ENCODE assay signal across 10 mouse cellular contexts in the genomic region with DNA sequence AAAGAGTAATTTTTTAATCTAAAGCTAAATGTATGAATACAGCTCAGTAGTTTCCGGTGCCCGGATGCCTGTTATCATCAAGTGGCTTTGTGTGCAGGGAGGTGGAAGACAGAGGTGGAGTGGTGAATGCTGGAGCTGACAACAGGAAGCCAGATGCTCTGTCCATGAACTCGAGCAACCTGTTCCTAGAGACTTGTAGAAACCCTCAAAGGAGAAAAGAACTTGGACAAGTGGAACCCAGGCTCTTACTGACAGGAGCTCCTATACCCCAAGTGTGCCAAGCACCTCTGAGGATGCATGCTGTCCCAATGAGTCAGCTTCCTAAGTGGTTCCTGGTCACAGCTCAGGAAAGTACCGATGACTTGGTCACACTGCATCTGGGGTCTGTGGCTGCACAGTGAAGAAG. TPM values are rescaled to one million over a fixed set of nuclear protein-coding genes. Genes with fewer than 3 reads are reported as not detected.
DNase-seq lines count a peak whose midpoint lies in the region; ATAC-seq and TF ChIP-seq lines count a peak whose summit lies in the region.
"Had no signal": no experiment of that assay in that cellular context is flagged by ENCODE, and none has a peak within 500 bp of the region (broad histone marks: within the 10 kb centered on the region; RNA-seq: fewer than 3 reads in every experiment).

No protein-coding gene starts in this region.

- 0 out of 2 replicates have a peak, but pooled peaks have one; percentile 19 for ATAC-seq in liver, embryonic 11.5 days (replicated peaks; ENCODE audit: low FRiP score)
- ATAC-seq in intestine, embryonic 16.5 days = no peak
- no peak for ATAC-seq in cerebellum, adult (ENCODE audit: insufficient number of reproducible peaks, low FRiP score, low TSS enrichment)
- ATAC-seq: midbrain, embryonic 15.5 days had no signal

- no peak overlapping the region for H3K4me2 ChIP-seq in liver, embryonic 11.5 days
- no peak overlapping the region for H3K4me2 ChIP-seq in intestine, embryonic 16.5 days (ENCODE audit: low read depth, low read length)
- H3K4me2 ChIP-seq in myocyte (ENCODE audit: low read depth) = peak overlapping the region; percentile 39
- H3K4me2 ChIP-seq: heart, embryonic 12.5 days; midbrain, embryonic 15.5 days had no signal

- H3K27ac ChIP-seq in liver, embryonic 11.5 days (ENCODE audit: low read depth, low read length) = no peak overlapping the region
- peak overlapping the region; percentile 12; the same call in 1 of the 2 replicates for H3K27ac ChIP-seq in bone marrow, adult 2 months (ENCODE audit: control insufficient read depth, insufficient read depth, low read depth, low read length, poor library complexity)
- peak overlapping the region; percentile 74 for H3K27ac ChIP-seq in intestine, embryonic 16.5 days (ENCODE audit: low read length)
- H3K27ac ChIP-seq: midbrain, embryonic 15.5 days had no signal

- WGBS in liver, embryonic 11.5 days = 51% methylated on average over 4 of the region's 4 CpGs
- 43% methylated on average over 4 of the region's 4 CpGs for WGBS in bone marrow, adult 2 months
- WGBS in intestine, embryonic 16.5 days = 78% methylated on average over 4 of the region's 4 CpGs

- TF ChIP-seq POLR2A in bone marrow, adult 2 months (IDR thresholded peaks at IDR 0.05; ENCODE audit: borderline replicate concordance, control insufficient read depth, low read depth, low read length) = no peak
- TF ChIP-seq POLR2A in myocyte (IDR thresholded peaks at IDR 0.05; ENCODE audit: insufficient read length, low read depth) = no peak

- no peaks in the 10 kb centered on the region for H3K36me3 ChIP-seq in liver, embryonic 11.5 days (ENCODE audit: control insufficient read depth, insufficient read depth, low read length)
- H3K36me3 ChIP-seq in intestine, embryonic 16.5 days (ENCODE audit: control insufficient read depth, insufficient read depth, low read length) = no peaks in the 10 kb centered on the region
- no peaks in the 10 kb centered on the region for H3K36me3 ChIP-seq in myocyte (ENCODE audit: control insufficient read depth, insufficient read depth)
- H3K36me3 ChIP-seq: heart, embryonic 12.5 days; midbrain, embryonic 15.5 days had no signal

- H3K9ac ChIP-seq in liver, embryonic 11.5 days (ENCODE audit: low read depth, low read length) = no peak overlapping the region
- no peak overlapping the region for H3K9ac ChIP-seq in intestine, embryonic 16.5 days (ENCODE audit: low read depth, low read length)
- H3K9ac ChIP-seq: heart, embryonic 12.5 days; midbrain, embryonic 15.5 days had no signal

- H3K27me3 ChIP-seq in liver, embryonic 11.5 days (replicated peaks; ENCODE audit: control insufficient read depth, insufficient read depth, low read length) = no peaks in the 10 kb centered on the region
- H3K27me3 ChIP-seq in intestine, embryonic 16.5 days (replicated peaks; ENCODE audit: control insufficient read depth, insufficient read depth, low read length) = no peaks in the 10 kb centered on the region
- no peaks in the 10 kb centered on the region for H3K27me3 ChIP-seq in myocyte (ENCODE audit: control insufficient read depth, insufficient read depth, insufficient read length)
- H3K27me3 ChIP-seq: heart, embryonic 12.5 days; midbrain, embryonic 15.5 days had no signal

- no peaks in the 10 kb centered on the region for H3K79me2 ChIP-seq in myocyte (ENCODE audit: control insufficient read depth, insufficient read depth)

- no peaks in the 10 kb centered on the region for H3K9me3 ChIP-seq in liver, embryonic 11.5 days (ENCODE audit: control insufficient read depth, low read length)
- H3K9me3 ChIP-seq in intestine, embryonic 16.5 days (ENCODE audit: control insufficient read depth, low read length) = no peaks in the 10 kb centered on the region
- H3K9me3 ChIP-seq: heart, embryonic 12.5 days; midbrain, embryonic 15.5 days had no signal

- intact Hi-C loops in left cerebral cortex, postnatal 10 days (cut with DNase I) = no loop called here

- no peak overlapping the region for H3ac ChIP-seq in myocyte (ENCODE audit: control insufficient read depth, insufficient read length)

- DNase-seq in liver, embryonic 11.5 days (ENCODE audit: low spot score) = no peak
- no peak for DNase-seq in liver
- DNase-seq in left cerebral cortex, postnatal 10 days (ENCODE audit: extremely low spot score in 1 of 2, low spot score in 2 of 2) = no peak
- no peak for DNase-seq in left cerebral cortex, adult 11 months (ENCODE audit: low spot score)

- no peak overlapping the region for H3K4me3 ChIP-seq in liver, embryonic 11.5 days (ENCODE audit: low read depth, low read length)
- H3K4me3 ChIP-seq in bone marrow, adult 2 months (replicated peaks; ENCODE audit: control insufficient read depth, low read depth, low read length) = no peak overlapping the region
- no peak overlapping the region for H3K4me3 ChIP-seq in intestine, embryonic 16.5 days (ENCODE audit: low read length)
- H3K4me3 ChIP-seq in myocyte = no peak overlapping the region
- H3K4me3 ChIP-seq: heart, embryonic 12.5 days; midbrain, embryonic 15.5 days had no signal

- peaks cover 14% of the 10 kb centered on the region for H3K4me1 ChIP-seq in liver, embryonic 11.5 days (replicated peaks; ENCODE audit: control insufficient read depth, insufficient read depth, low read length)
- no peaks in the 10 kb centered on the region; the same call in 1 of the 2 replicates for H3K4me1 ChIP-seq in bone marrow, adult 2 months (ENCODE audit: control insufficient read depth, insufficient read depth, low read length)
- peaks cover 11% of the 10 kb centered on the region; the same call in 1 of the 2 replicates for H3K4me1 ChIP-seq in intestine, embryonic 16.5 days (ENCODE audit: control insufficient read depth, insufficient read depth, low read length)
- H3K4me1 ChIP-seq: midbrain, embryonic 15.5 days had no signal

- TF ChIP-seq CTCF in bone marrow, adult 2 months (IDR thresholded peaks at IDR 0.05; ENCODE audit: control insufficient read depth, insufficient read depth, low read length) = no peak

TF ChIP-seq in myocyte, 11 proteins besides CTCF, POLR2A, EP300 and RAD21:
- TF ChIP-seq SRF (IDR thresholded peaks at IDR 0.05; ENCODE audit: control insufficient read depth, insufficient read length, low read depth) (no peak), E2F4 (IDR thresholded peaks at IDR 0.05; ENCODE audit: insufficient read depth) (no peak), MAX (IDR thresholded peaks at IDR 0.05; ENCODE audit: low read depth) (no peak), POLR2AphosphoS2 (IDR thresholded peaks at IDR 0.05; ENCODE audit: insufficient read length, low read depth) (no peak), MYOD1 (IDR thresholded peaks at IDR 0.05; ENCODE audit: control insufficient read depth in 1 of 3, insufficient read length in 2 of 3, low read depth in 2 of 3) (no peak), CEBPB (IDR thresholded peaks at IDR 0.05; ENCODE audit: insufficient read depth, poor library complexity, severe bottlenecking) (no peak), TCF3 (IDR thresholded peaks at IDR 0.05; ENCODE audit: insufficient read length, low read depth) (no peak), MYOG (IDR thresholded peaks at IDR 0.05; ENCODE audit: control insufficient read depth in 1 of 3, insufficient read depth in 1 of 3, insufficient read length in 2 of 3, low read depth in 2 of 3) (no peak), TCF12 (IDR thresholded peaks at IDR 0.05; ENCODE audit: insufficient read depth, poor library complexity, severe bottlenecking) (no peak), USF1 (IDR thresholded peaks at IDR 0.05; ENCODE audit: low read depth) (no peak)

RNA-seq across cellular contexts. Expression of gene Mrvi1, which starts 41.1 kb away (rescaled TPM):
- polyA plus RNA-seq in liver, embryonic 11.5 days (2014; fragmentation: Nextera tagmentation; extraction: Ambion mirVana) = 20.7 and 25.2 TPM in 2 replicates
- 10.7 and 59.3 TPM in 2 replicates for polyA plus RNA-seq in bone marrow, adult 2 months (2011; ENCODE audit: insufficient read depth, insufficient read length, low replicate concordance, missing spikeins)
- 12.0 and 13.0 TPM in 2 replicates for polyA plus RNA-seq in intestine, embryonic 16.5 days (2015; fragmentation: Nextera tagmentation; extraction: Ambion mirVana)
- polyA plus RNA-seq in myocyte (2012; fragmentation: generic; extraction: Trizol) = 1.2 TPM
- 1 to 10 TPM; 1.4 to 1.5 TPM for total RNA-seq in left cerebral cortex, postnatal 10 days (2021)
